Mouse (Mus musculus): ENCODE results near the gene Arhgap30. TPM values are rescaled to one million over a fixed set of nuclear protein-coding genes. Genes with fewer than 3 reads are reported as not detected.
A peak's percentile ranks its signal among the peaks of the same experiment; 100 is the strongest.

Gene Arhgap30
- total and polyA plus RNA-seq, 2 experiments from 2014 or later: 0.75 to 0.82 TPM

DNA sequence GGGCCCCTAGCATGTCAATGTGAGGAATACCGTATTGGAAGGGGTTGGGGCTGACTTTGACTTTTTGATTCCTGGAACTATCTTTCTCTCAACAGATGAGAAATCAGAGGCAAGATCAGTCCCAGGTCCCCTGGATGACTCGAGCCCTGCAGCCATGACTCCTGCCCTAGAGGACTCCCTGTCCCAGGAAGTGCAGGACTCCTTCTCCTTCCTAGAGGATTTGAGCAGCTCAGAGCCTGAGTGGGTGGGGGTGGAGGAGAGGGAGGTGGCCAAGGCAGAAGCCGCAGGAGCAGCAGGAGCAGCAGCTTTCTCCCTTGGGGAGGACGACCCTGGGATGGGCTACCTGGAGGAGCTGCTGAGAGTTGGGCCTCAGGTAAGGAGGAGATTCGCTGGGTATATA lies 18.5 kb downstream of the Arhgap30 start:
- H3K4me1 ChIP-seq (ENCODE audit: insufficient read depth, low read length): no peaks in the 10 kb centered on the region
- no peak overlapping the region for H3K4me3 ChIP-seq (ENCODE audit: low read depth, low read length)
- no peak overlapping the region for H3K9ac ChIP-seq (replicated peaks; ENCODE audit: low read length, poor library complexity, severe bottlenecking)
- H3K36me3 ChIP-seq (ENCODE audit: insufficient read depth, low read length): no peaks in the 10 kb centered on the region
- DNase-seq (ENCODE audit: low spot score): no peak
- TF ChIP-seq CTCF (IDR thresholded peaks at IDR 0.05): no peak
- no peak overlapping the region for H3K4me2 ChIP-seq (ENCODE audit: low read depth, low read length, poor library complexity, severe bottlenecking)
- H3K27ac ChIP-seq (ENCODE audit: low read depth, low read length): no peak overlapping the region
- H3K9me3 ChIP-seq (ENCODE audit: low read length): no peaks in the 10 kb centered on the region
- peaks cover 13% of the 10 kb centered on the region; the same call in 1 of the 2 replicates for H3K27me3 ChIP-seq (ENCODE audit: insufficient read depth, low read length)
- WGBS: 81% methylated on average over 5 of the region's 5 CpGs
- ATAC-seq (ENCODE audit: low FRiP score): no peak

DNA sequence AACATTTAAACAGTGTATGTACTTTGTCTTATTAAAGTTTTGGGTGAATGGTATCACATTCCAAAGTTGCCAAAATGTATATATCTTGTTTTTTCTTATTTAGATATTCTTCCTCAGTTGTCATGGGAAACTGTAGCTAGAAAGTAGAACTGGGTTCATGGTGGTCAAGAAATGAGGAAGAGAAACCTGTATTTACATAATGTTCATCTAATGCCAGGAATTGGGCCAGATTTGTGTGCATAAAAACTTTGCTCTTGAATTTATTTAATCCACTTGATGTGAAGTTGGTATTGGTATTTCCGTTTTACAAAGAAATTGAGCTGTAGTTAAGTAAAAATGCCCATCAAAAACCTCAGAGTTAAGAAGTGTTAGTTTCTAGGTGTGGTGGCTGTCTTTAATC lies 21.5 kb downstream of the Arhgap30 start:
- Histone ChIP-seq H3K27ac (ENCODE audit: low read depth, low read length) (no peak overlapping the region), H3K4me3 (ENCODE audit: low read depth, low read length) (peak overlapping the region; percentile 66; the same call in 1 of the 2 replicates), H3K9me3 (ENCODE audit: low read length) (no peaks in the 10 kb centered on the region), H3K9ac (replicated peaks; ENCODE audit: low read length, poor library complexity, severe bottlenecking) (no peak overlapping the region), H3K27me3 (ENCODE audit: insufficient read depth, low read length) (peaks cover 13% of the 10 kb centered on the region; the same call in 1 of the 2 replicates), H3K36me3 (ENCODE audit: insufficient read depth, low read length) (peaks cover 1% of the 10 kb centered on the region), H3K4me2 (ENCODE audit: low read depth, low read length, poor library complexity, severe bottlenecking) (no peak overlapping the region), H3K4me1 (ENCODE audit: insufficient read depth, low read length) (no peaks in the 10 kb centered on the region)
- DNase-seq (ENCODE audit: low spot score): no peak
- 89% methylated on average over 1 of the region's 1 CpGs for WGBS
- ATAC-seq (ENCODE audit: low FRiP score): no peak
- TF ChIP-seq CTCF (IDR thresholded peaks at IDR 0.05): no peak

DNA sequence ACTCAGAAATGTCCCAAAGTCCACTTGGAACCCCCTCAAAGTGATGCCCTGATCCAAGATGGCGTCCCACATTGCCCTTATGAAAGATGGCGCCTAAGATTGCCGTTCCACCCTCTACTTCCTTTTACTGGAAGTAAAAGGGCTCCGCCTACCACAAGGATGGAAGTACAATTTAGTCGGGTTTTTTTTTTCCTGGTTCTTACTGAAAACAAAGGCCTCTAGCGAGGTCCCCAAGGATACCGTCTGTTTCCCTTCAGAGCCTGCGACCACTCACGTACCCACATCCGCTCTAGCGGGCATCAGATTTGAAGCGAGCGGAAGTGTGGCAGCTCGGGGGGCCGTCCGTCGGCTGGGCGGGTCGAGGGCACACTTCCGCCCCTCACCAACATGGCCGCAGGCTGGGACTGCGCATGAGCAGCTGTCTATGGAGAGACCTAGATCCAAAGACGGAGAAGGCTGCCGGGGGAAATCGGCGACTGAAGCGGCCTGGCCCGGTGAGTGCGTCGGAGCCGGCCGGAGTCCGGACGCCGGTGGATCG lies 22.3 kb downstream of the Arhgap30 start, which contains the start of gene Usf1:
TSS of gene Usf1 (plus strand) at position 367 of the 538 bp plus-strand sequence.
- Histone ChIP-seq H3K4me1 (ENCODE audit: insufficient read depth, low read length) (no peaks in the 10 kb centered on the region), H3K36me3 (ENCODE audit: insufficient read depth, low read length) (peaks cover 9% of the 10 kb centered on the region), H3K27ac (ENCODE audit: low read depth, low read length) (peak within 1 kb of the TSS; percentile 96), H3K4me3 (ENCODE audit: low read depth, low read length) (peak within 1 kb of the TSS; percentile 66), H3K27me3 (ENCODE audit: insufficient read depth, low read length) (peaks cover 13% of the 10 kb centered on the region; the same call in 1 of the 2 replicates), H3K9me3 (ENCODE audit: low read length) (no peaks in the 10 kb centered on the region), H3K4me2 (ENCODE audit: low read depth, low read length, poor library complexity, severe bottlenecking) (peak within 1 kb of the TSS; percentile 63), H3K9ac (replicated peaks; ENCODE audit: low read length, poor library complexity, severe bottlenecking) (peak within 1 kb of the TSS; percentile 87)
- DNase-seq (ENCODE audit: low spot score): peak; percentile 98
- TF ChIP-seq CTCF (IDR thresholded peaks at IDR 0.05): peak; percentile 30; the same call in 1 of the 2 replicates
- under 1% methylated on average over 36 of the region's 36 CpGs for WGBS
- peak; percentile 97 for ATAC-seq (ENCODE audit: low FRiP score)

DNA sequence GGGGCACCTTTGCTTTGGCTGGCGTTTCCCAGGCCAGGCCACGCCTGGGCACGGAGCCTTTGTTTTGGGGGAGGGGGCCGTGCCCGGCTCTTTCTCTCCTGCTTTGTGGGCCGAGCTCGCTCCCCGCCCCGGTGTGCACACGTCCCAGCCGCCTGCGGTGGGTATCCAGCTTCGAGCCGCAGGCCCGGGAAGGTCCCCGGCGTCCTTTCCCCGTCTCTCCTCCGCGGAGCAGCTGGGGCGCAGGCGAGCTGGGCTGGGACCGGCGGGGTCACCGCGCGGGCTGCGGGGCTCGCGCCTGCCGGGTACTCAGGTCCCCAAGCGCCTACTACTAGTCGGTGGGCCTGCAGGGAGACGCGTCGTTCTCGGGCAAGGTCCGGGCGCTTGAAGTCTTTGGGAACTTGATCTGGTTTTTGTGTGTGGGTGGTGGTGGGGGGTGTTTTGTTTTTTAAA lies 22.8 kb downstream of the Arhgap30 start:
- no peak for TF ChIP-seq CTCF (IDR thresholded peaks at IDR 0.05)
- peak overlapping the region; percentile 63 for H3K4me2 ChIP-seq (ENCODE audit: low read depth, low read length, poor library complexity, severe bottlenecking)
- H3K4me1 ChIP-seq (ENCODE audit: insufficient read depth, low read length): no peaks in the 10 kb centered on the region
- H3K27ac ChIP-seq (ENCODE audit: low read depth, low read length): peak overlapping the region; percentile 96
- no peaks in the 10 kb centered on the region for H3K9me3 ChIP-seq (ENCODE audit: low read length)
- peaks cover 13% of the 10 kb centered on the region; the same call in 1 of the 2 replicates for H3K27me3 ChIP-seq (ENCODE audit: insufficient read depth, low read length)
- ATAC-seq (ENCODE audit: low FRiP score) (peak; percentile 84), DNase-seq (ENCODE audit: low spot score) (no peak)
- H3K36me3 ChIP-seq (ENCODE audit: insufficient read depth, low read length): peaks cover 14% of the 10 kb centered on the region
- 0% methylated on average over 25 of the region's 39 CpGs for WGBS
- peak overlapping the region; percentile 87 for H3K9ac ChIP-seq (replicated peaks; ENCODE audit: low read length, poor library complexity, severe bottlenecking)
- H3K4me3 ChIP-seq (ENCODE audit: low read depth, low read length): peak overlapping the region; percentile 66

DNA sequence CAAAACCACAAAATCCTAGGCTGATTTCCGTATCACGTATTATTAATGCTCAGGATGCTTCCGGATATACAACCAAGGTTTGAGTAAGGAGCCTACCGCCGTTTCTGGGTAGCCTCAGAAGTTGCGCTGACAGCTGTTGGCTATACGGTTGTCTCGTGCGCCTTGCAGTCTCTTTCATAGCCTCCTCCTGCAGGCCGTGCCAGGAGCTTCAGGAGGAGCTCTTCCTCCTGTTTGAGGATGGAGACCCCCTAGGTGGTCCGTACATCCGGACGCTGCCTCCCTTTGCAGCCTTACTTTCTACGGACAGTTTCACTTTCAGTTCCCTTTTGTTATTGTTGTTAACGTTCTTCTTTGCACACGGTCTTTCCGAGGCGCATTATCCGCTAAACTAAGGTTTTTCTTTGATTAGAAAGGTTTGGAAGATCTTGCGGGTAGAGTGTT lies 23.3 kb downstream of the Arhgap30 start:
- TF ChIP-seq CTCF (IDR thresholded peaks at IDR 0.05): peak; percentile 49
- Histone ChIP-seq H3K4me3 (ENCODE audit: low read depth, low read length) (peak overlapping the region; percentile 66), H3K27me3 (ENCODE audit: insufficient read depth, low read length) (peaks cover 13% of the 10 kb centered on the region; the same call in 1 of the 2 replicates), H3K27ac (ENCODE audit: low read depth, low read length) (peak overlapping the region; percentile 96), H3K36me3 (ENCODE audit: insufficient read depth, low read length) (peaks cover 19% of the 10 kb centered on the region), H3K4me2 (ENCODE audit: low read depth, low read length, poor library complexity, severe bottlenecking) (peak overlapping the region; percentile 63), H3K9me3 (ENCODE audit: low read length) (no peaks in the 10 kb centered on the region), H3K9ac (replicated peaks; ENCODE audit: low read length, poor library complexity, severe bottlenecking) (peak overlapping the region; percentile 87), H3K4me1 (ENCODE audit: insufficient read depth, low read length) (no peaks in the 10 kb centered on the region)
- under 1% methylated on average over 20 of the region's 20 CpGs for WGBS
- DNase-seq (ENCODE audit: low spot score): peak; percentile 83
- ATAC-seq (ENCODE audit: low FRiP score): peak; percentile 45

DNA sequence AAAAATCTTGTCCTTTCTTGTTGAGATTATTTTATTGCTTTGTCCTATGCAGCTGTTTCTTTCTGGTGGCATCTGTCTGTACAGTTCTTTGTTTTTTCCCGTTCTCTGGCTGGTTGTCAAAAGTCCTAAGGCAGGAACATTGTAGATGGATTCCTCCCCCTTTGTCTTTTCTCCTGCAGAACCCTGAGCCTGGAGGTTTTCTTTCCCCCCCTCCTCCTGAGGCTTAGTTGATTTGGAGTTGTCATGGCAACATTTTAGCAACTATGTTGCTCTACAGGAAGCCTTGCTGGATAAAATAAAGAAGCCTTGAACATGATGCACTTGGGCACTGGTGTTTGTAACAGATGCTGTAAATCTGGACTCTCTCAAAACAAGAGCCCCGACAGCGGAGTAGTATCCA lies 23.7 kb downstream of the Arhgap30 start:
- H3K4me2 ChIP-seq (ENCODE audit: low read depth, low read length, poor library complexity, severe bottlenecking): peak overlapping the region; percentile 63
- peaks cover 12% of the 10 kb centered on the region; the same call in 1 of the 2 replicates for H3K27me3 ChIP-seq (ENCODE audit: insufficient read depth, low read length)
- no peaks in the 10 kb centered on the region for H3K9me3 ChIP-seq (ENCODE audit: low read length)
- no peaks in the 10 kb centered on the region for H3K4me1 ChIP-seq (ENCODE audit: insufficient read depth, low read length)
- TF ChIP-seq CTCF (IDR thresholded peaks at IDR 0.05): no peak
- WGBS: 10% methylated on average over 3 of the region's 3 CpGs
- peaks cover 23% of the 10 kb centered on the region for H3K36me3 ChIP-seq (ENCODE audit: insufficient read depth, low read length)
- no peak for ATAC-seq (ENCODE audit: low FRiP score)
- H3K9ac ChIP-seq (replicated peaks; ENCODE audit: low read length, poor library complexity, severe bottlenecking): peak overlapping the region; percentile 87
- H3K27ac ChIP-seq (ENCODE audit: low read depth, low read length): peak overlapping the region; percentile 96
- peak overlapping the region; percentile 66 for H3K4me3 ChIP-seq (ENCODE audit: low read depth, low read length)
- DNase-seq (ENCODE audit: low spot score): peak; percentile 61

All from midbrain, postnatal 0 days (tissue).